Mouse (Mus musculus): ENCODE results near the gene Spata33.

- TF ChIP-seq CTCF (IDR thresholded peaks at IDR 0.05) = no peak
- TF ChIP-seq EP300 (IDR thresholded peaks at IDR 0.05) = no peak
Measured at GRCm38 (mm10) chr8:123239398-123239797, 26.8 kb downstream of the Spata33 start.
